Mouse (Mus musculus) urinary bladder, adult 2 months (tissue): ENCODE results near the gene Dhdh. TPM values are rescaled to one million over a fixed set of nuclear protein-coding genes. Genes with fewer than 3 reads are reported as not detected.
"Not testable (repeated sequence)": the region's sequence is repeated elsewhere in the genome, so short reads cannot be mapped to it uniquely, and the experiment has no call there.

ENCODE experiments used
- DNase-seq: peaks from one replicate; pipeline ENCODE4 v3.0.0; 2022; ENCODE audit warnings: low spot score
- polyA plus RNA-seq: library from polyadenylated mRNA; depleted of rRNA; stranded (reverse); fragments of >200 nt; gene quantifications from 2 replicates; pipeline ENCODE4 v1.2.3, GENCODE M21; 2012; rRNA removed

Dhdh gene
- polyA plus RNA-seq = 5.7 and 7.7 TPM in 2 replicates

- no peak for DNase-seq
These were observed at the start of gene Dhdh for GRCm38 (mm10) chr7:45488293-45489204. TSS of gene Dhdh (minus strand) at chr7:45488805.

- DNase-seq = no peak
These were observed 49.0 kb upstream of the Dhdh start for GRCm38 (mm10) chr7:45537602-45538001.

- no peak for DNase-seq
These were observed 47.1 kb upstream of the Dhdh start for GRCm38 (mm10) chr7:45535676-45536075.

GRCm38 (mm10) chr7:45530643-45531042 lies 42.0 kb upstream of the Dhdh start:
- DNase-seq = no peak

GRCm38 (mm10) chr7:45529461-45529860 lies 40.9 kb upstream of the Dhdh start:
- no peak for DNase-seq

GRCm38 (mm10) chr7:45527169-45527568 lies 38.6 kb upstream of the Dhdh start:
- DNase-seq = not testable (repeated sequence)

- DNase-seq = no peak
These were observed 38.0 kb upstream of the Dhdh start for GRCm38 (mm10) chr7:45526474-45527120.

- DNase-seq = peak; percentile 95
These were observed 37.3 kb upstream of the Dhdh start, which contains the start of the genes Ppp1r15a and Plekha4 for GRCm38 (mm10) chr7:45525809-45526473. TSS of gene Ppp1r15a (minus strand) at chr7:45526268. TSS of gene Plekha4 (plus strand) at chr7:45526330.

GRCm38 (mm10) chr7:45524841-45525621 lies 36.4 kb upstream of the Dhdh start:
- no peak for DNase-seq

- DNase-seq = no peak
These were observed 35.1 kb upstream of the Dhdh start for GRCm38 (mm10) chr7:45523678-45524170.

GRCm38 (mm10) chr7:45522957-45523676 lies 34.5 kb upstream of the Dhdh start:
- DNase-seq = no peak

- DNase-seq = no peak
These were observed 33.7 kb upstream of the Dhdh start for GRCm38 (mm10) chr7:45522194-45522752.

GRCm38 (mm10) chr7:45521728-45522184 lies 33.2 kb upstream of the Dhdh start:
- peak; percentile 61 for DNase-seq

GRCm38 (mm10) chr7:45520605-45521004 lies 32.0 kb upstream of the Dhdh start:
- DNase-seq = no peak

- DNase-seq = no peak
These were observed 30.9 kb upstream of the Dhdh start for GRCm38 (mm10) chr7:45519345-45520120.

- no peak for DNase-seq
These were observed 30.0 kb upstream of the Dhdh start for GRCm38 (mm10) chr7:45518618-45519017.

- DNase-seq = not testable (repeated sequence)
These were observed 28.2 kb upstream of the Dhdh start for GRCm38 (mm10) chr7:45516846-45517245.

- no peak for DNase-seq
These were observed 26.8 kb upstream of the Dhdh start for GRCm38 (mm10) chr7:45515436-45515835.

GRCm38 (mm10) chr7:45514411-45514810 lies 25.8 kb upstream of the Dhdh start:
- DNase-seq = no peak
